Mouse (Mus musculus) MN1 (cell line): ENCODE results near the gene Pdrg1.

Experiments
- DNase-seq: peaks from one replicate; pipeline ENCODE4 v3.0.0-alpha.2; 2016; ENCODE audit warnings: low spot score

Pdrg1 gene

GRCm38 (mm10) chr2:153031126-153032082, 16.2 kb upstream of the Pdrg1 start, which contains the start of gene Xkr7:
Xkr7 (plus strand) TSS chr2:153031852.
- peak; percentile 84 for DNase-seq

DNA sequence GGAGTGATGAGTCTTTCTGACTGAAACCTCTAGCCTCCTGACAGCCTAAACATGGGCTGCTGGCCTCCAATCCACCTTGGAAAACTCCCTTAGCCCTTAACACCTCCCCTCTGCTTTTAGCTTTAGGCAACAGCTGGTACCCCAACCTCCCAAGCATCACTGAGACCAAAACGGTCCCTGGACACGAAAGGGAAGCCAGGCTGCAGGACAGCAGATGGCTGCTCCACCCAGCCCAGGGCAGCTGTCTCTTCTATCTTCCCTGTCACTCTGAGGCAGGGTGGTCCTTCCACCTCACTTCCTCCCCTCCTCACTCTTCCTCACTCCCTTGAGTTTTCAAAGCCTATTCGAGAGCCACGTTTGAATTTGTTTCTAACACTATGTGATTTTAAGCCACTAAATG, 15.2 kb upstream of the Pdrg1 start:
- DNase-seq: no peak

DNA sequence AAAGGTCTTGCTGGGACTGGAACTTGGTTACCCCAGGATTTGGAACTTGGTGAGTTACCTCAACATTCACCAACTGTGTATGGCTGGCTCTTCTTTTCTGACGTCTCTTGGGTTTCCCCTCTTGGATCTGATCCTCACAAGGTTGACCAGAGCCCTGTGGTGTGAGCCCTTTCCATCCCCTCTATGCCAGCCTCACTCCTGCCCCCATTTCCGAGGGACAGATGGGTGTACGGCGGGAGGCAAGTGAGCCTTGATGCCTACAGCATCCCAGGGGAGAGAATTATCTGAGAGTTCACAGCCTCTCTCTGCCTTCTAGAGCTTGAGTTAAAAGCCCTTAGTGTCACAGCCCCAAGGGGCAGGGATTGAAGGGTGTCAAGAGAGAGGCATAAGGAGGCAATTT, 12.3 kb upstream of the Pdrg1 start:
- no peak for DNase-seq

DNA sequence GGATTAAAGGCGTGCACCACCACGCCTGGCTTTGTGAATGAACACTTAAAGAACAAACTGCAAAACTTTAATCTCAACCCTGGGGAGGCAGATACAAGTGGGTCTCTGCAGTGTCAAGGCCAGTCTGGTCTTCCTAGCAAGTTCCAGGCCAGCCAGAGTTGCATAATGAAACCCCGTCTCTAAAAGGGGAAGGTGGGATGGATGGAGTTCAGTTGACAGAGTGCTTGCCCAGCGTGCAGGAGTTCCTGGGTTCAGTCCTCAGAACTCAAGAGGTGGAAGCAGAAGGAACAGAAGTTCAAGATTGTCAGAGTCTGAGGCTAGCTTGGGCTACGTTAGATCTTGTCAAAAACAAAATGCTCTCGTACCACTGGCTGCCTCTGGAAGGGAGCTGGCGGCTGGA, 10.8 kb upstream of the Pdrg1 start:
- no peak for DNase-seq

GRCm38 (mm10) chr2:153022855-153023254, 7.6 kb upstream of the Pdrg1 start:
- DNase-seq: no peak

- DNase-seq: no peak
These were observed 5.9 kb upstream of the Pdrg1 start for GRCm38 (mm10) chr2:153021163-153021562.

DNA sequence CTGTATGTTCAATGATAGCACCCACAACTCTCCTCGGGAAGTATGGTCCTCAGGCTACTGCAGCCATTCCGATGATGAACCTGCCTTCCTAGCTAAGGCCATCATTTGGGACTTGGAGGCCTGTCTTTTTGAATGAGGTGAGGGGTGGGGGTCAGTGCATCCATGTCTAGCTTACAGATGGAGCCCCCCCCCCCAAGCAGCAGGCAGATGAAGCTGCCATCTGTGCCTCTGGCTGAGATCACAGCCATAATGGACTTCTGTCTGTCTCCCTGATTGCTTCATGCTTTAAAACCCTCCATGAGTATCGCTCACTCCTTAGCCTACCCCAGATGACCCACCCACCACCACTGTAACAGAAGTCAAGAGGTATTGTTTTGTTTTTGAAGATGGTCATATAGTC, 4.1 kb upstream of the Pdrg1 start:
- no peak for DNase-seq

- no peak for DNase-seq
These were observed 1.6 kb upstream of the Pdrg1 start for GRCm38 (mm10) chr2:153016786-153017185.

DNA sequence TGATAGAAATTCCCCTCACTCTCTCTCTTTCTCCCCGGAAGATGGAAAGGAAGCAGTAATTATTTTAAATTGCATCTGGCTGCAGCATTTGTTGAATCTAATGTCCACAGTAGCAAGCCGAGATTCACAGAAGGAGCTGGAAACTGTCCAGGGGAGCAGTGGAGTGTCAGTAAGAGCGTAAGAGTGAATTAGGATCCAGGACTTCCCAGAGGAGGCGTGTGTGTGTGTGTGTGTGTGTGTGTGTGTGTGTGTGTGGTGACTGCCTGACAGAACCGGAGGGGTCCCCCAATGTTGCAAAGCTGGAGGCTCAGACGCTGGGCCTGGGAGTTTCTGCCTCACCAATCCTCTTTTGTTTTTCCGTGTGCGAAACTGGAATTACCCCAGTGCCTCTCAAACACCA, 577 bp upstream of the Pdrg1 start:
- DNase-seq: peak; percentile 68

DNA sequence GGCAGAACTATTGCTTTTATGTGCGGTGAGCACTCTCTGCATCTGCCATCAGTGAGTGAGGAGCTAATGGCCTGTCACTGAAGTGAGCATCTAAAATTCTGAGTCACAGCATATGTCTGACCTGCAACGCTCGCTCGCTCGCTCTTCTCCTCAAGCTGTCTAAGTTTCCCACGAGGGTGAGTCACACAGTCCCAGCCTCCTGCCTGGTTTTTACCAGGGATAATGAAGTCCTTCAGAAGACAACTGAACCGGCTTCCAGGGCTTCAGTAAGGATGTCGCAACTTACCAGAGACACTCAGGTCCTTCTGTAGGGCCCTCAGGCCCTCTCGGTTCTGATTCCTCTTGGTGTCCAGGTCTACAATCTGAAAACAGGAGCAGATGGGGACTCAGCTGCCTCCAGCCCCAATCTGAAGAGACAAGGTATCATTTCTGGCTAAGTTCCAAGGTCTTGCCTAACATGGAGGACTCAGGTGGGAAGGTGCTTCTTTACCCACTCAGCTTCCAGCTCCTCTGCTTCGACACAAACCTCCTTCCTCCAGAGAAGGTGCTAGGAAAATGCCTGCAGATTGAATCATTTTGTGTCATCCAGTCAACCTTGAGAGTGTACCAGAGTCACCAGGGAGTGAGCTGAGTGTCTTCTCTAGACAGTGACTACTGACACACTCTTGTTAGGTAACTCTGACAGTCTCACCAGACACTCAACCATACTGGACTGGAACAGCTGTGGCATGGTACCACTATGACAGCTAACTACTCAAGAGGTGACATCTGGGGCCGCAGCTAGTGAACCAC, 1.3 kb downstream of the Pdrg1 start:
- DNase-seq: peak; percentile 78

GRCm38 (mm10) chr2:153009192-153009973, 5.8 kb downstream of the Pdrg1 start:
- no peak for DNase-seq

DNA sequence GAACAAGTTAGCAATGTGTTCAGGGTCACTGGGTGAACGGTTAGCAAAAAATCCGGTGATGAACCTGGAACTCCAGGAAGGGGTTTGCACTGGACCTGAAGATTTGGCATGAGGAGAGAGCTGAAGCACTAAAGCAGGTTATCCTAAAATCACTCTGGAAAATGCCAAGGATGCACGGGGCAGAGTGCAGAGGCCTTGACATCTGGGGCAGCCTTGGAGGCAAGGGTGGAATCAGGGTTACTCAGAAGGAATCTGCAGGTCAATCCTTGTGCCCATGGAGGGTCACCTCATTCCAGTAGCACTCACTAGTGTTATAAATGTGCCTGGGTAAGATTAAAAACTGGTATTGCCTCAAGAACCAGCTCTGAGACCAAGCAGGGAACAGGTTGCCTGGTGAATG, 9.2 kb downstream of the Pdrg1 start:
- DNase-seq: no peak

GRCm38 (mm10) chr2:153003681-153004338, 11.4 kb downstream of the Pdrg1 start:
- no peak for DNase-seq

DNA sequence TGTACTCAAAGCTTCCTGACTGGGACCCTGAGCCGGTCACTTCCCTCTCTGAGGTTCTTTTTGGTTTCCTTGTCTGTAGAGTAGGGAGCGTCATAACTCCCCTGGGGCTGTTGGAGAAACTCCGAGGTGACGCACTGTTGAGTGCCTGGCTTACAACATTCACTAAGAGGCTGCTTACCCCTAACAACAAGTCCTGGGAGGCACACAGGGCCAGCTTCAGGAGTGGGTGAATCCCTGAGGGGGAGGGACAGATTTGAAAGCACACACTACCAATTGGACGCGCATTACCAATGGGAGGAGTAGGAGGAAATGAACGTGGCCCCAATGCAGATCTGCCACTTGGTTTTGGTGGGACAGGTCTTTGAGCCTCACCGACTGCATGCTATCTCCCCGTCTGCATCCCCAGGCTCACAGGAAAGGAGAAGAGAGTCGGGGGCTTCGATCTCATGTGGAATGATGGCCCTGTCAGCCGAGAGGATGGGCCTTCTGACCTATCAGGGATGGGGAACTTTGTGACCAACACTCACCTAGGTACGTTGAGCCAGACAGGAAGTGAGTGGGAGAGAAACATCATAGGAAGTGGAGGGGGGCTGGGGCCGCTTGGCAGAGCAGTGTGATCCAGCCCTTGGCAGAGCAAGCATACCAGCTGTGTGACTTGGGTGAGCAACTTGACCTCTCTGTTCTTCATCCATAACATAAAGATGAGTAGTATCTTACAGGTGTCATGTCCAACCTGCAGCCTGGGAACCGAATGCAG, 12.6 kb downstream of the Pdrg1 start:
- DNase-seq: no peak

DNA sequence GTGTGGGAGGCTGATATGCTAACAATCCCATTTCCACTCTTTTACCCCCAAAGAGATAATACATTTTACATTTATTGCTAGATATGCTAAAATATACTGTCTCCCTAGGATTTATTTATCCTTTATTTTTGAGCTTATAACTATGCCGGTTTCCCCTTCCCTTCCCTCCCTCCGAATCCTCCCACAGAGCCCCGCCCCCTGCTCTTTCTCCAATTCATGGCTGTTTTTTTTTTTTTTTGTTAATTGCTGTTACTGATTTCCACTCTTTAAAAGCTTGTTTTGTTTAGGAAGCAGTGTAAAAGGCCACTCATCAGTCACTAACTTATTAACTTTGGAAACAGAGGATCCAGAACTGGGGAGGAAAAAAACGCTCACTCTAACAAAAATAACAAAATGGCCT, 18.2 kb downstream of the Pdrg1 start:
- DNase-seq: no peak

GRCm38 (mm10) chr2:152991529-152991928, 23.7 kb downstream of the Pdrg1 start:
- DNase-seq: no peak

GRCm38 (mm10) chr2:152985582-152985981, 29.6 kb downstream of the Pdrg1 start:
- DNase-seq: peak; percentile 71

DNA sequence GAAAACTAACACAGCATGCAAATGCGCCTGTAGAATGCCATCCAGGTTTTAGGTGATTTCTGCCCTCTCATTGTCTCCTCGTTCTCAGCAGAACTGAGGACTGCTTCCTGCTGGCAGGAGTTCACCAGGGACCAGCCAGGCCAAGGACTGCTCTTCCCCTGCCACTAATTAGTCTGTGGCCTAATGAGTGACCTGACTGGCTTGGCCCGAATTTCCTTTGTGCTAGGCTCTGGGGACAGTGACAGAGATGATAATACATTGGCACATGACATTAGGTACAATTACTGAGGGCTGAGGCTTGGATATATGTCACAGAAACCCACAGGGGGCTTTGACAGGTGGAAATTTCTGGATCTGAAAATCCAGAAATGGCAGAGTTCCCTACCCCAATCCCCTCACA, 38.2 kb downstream of the Pdrg1 start:
- no peak for DNase-seq

DNA sequence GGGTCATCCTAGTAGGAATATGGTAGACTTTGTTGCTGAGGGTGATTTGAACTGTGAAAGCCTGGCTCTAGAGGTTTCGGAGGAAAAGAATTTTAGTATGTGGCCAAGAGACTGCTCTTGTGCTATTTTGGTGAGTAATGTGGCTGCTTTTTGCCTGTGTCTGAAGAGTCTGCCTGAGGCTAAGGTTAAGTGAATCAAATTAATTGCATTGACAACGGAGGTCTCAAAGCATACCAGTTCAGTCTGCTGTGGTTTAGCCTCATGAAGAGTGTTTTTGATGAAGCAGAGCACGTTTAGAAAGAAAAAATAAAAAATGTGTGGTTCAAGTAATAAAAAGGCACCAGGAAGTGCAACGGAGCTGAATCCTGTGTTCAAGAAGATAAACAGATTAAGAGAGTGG, 49.7 kb downstream of the Pdrg1 start:
- DNase-seq: no peak

DNA sequence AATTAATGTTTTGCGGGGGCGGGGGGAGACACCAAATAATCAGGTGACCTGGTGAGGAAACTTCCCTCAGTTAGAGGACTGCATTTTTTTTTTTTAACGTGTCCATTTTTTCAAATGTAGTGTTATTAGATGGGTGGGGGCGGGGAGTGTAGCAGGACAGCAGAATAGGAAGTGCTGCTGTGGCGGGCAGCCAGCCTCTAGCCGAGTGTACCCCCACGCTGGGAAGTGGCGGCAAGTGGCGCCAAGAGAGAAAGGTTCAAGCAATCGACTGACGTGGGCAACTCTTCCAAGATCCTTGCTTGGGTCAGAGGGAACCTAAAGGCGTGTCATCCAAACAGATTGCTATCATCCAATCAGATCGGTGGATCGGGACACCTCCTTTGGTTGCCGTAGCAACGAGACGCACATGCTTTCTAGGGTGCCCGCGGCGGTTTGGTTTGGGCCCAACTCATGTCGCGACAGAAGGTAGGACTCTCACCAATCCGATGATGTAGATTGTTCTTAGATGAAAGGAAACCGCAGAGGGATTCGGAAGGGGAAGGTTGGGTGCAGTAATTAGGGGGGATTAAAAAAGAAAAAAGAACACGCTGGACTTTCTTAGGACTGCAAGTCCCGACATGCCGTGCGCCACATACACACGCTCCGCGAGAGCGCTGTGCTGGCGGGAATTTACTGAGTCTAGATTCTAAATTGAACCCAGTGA, 53.0 kb downstream of the Pdrg1 start, which contains the start of gene Ttll9:
Gene Ttll9, plus strand, starts transcription at position 395 of the 703 bp plus-strand sequence.
- no peak for DNase-seq
